Mouse (Mus musculus) bone marrow, adult 2 months (tissue): ENCODE data around the gene Klhl21. TPM values are rescaled to one million over a fixed set of nuclear protein-coding genes. Genes with fewer than 3 reads are reported as not detected.
"Not testable (repeated sequence)": the region's sequence is repeated elsewhere in the genome, so short reads cannot be mapped to it uniquely, and the experiment has no call there.

Source experiments
- H3K27ac ChIP-seq: fragments of 200-500 bp; 2 replicates; pipeline ENCODE4 v1.5.1; 2012; ENCODE audit warnings: low read depth, mild to moderate bottlenecking, control low read depth, inconsistent platforms, low read length; ENCODE audit not compliant: control insufficient read depth, poor library complexity, insufficient read depth
- H3K4me1 ChIP-seq: fragments of 200-500 bp; 2 replicates; pipeline ENCODE4 v1.6.1; 2011; ENCODE audit warnings: low read length; ENCODE audit not compliant: control insufficient read depth, insufficient read depth
- H3K4me3 ChIP-seq: fragments of 200-500 bp; replicated peaks from 2 replicates; pipeline ENCODE3; 2011; ENCODE audit warnings: mild to moderate bottlenecking, low read depth, low read length, control low read depth; ENCODE audit not compliant: control insufficient read depth
- CTCF ChIP-seq: fragments of 200-500 bp; IDR thresholded peaks from 2 replicates; pipeline ENCODE4 v1.5.1; 2011; ENCODE audit warnings: low read length, control low read depth; ENCODE audit not compliant: control insufficient read depth, insufficient read depth
- POLR2A ChIP-seq: fragments of 200-500 bp; IDR thresholded peaks from 2 replicates; pipeline ENCODE4 v1.6.1; 2011; ENCODE audit warnings: low read depth, mild to moderate bottlenecking, control low read depth, low read length, borderline replicate concordance; ENCODE audit not compliant: control insufficient read depth
- WGBS: fragments of 180-500 bp; shearing (Covaris S2); methylation state at CpG from one replicate; pipeline ENCODE4 v1.1.7; 2018; 5-methylcytosine and 5-hydroxymethylcytosine counted together
- polyA plus RNA-seq: library from polyadenylated mRNA; stranded (reverse); fragments of >200 nt; gene quantifications from 2 replicates; pipeline ENCODE4 v1.2.4, GENCODE M21; 2011; ENCODE audit warnings: low replicate concordance; ENCODE audit not compliant: missing spikeins, insufficient read depth, insufficient read length

The Klhl21 gene
- polyA plus RNA-seq, 1 experiment = 3.5 TPM

GRCm38 (mm10) chr4:152022506-152022905, 13.9 kb downstream of the Klhl21 start:
- Histone ChIP-seq H3K27ac (no peak overlapping the region), H3K4me3 (no peak overlapping the region), H3K4me1 (peaks cover 2% of the 10 kb centered on the region)
- 85% methylated on average over 8 of the region's 8 CpGs for WGBS
- TF ChIP-seq CTCF = no peak
- no peak for TF ChIP-seq POLR2A

- Histone ChIP-seq H3K4me1 (peaks cover 2% of the 10 kb centered on the region), H3K4me3 (no peak overlapping the region), H3K27ac (no peak overlapping the region)
- TF ChIP-seq CTCF (no peak), POLR2A (no peak)
- WGBS = 86% methylated on average over 11 of the region's 11 CpGs
These were observed 15.9 kb downstream of the Klhl21 start for GRCm38 (mm10) chr4:152024525-152024924.

- peaks cover 2% of the 10 kb centered on the region for H3K4me1 ChIP-seq
- peak overlapping the region; percentile 69 for H3K27ac ChIP-seq
- 5% methylated on average over 41 of the region's 41 CpGs for WGBS
- peak overlapping the region; percentile 79 for H3K4me3 ChIP-seq
- TF ChIP-seq POLR2A (no peak), CTCF (no peak)
These were observed 18.3 kb downstream of the Klhl21 start for GRCm38 (mm10) chr4:152026751-152027508.

- Histone ChIP-seq H3K27ac (peak within 1 kb of the TSS; percentile 69), H3K4me1 (peaks cover 2% of the 10 kb centered on the region), H3K4me3 (peak within 1 kb of the TSS; percentile 79)
- under 1% methylated on average over 34 of the region's 35 CpGs for WGBS
- TF ChIP-seq POLR2A (peak; percentile 75; the same call in 1 of the 2 replicates), CTCF (0 out of 2 replicates have a peak, but pooled peaks have one; percentile 2)
These were observed 18.9 kb downstream of the Klhl21 start, which contains the start of gene Zbtb48 for GRCm38 (mm10) chr4:152027524-152027923. Gene Zbtb48 (minus strand): TSS chr4:152027671.

- Histone ChIP-seq H3K4me1 (peaks cover 2% of the 10 kb centered on the region), H3K4me3 (no peak overlapping the region), H3K27ac (no peak overlapping the region)
- TF ChIP-seq CTCF = no peak
- TF ChIP-seq POLR2A = no peak
- 85% methylated on average over 15 of the region's 15 CpGs for WGBS
These were observed 19.9 kb downstream of the Klhl21 start for GRCm38 (mm10) chr4:152028456-152028855.

GRCm38 (mm10) chr4:152029087-152029486, 20.5 kb downstream of the Klhl21 start:
- Histone ChIP-seq H3K4me3 (no peak overlapping the region), H3K27ac (no peak overlapping the region), H3K4me1 (peaks cover 2% of the 10 kb centered on the region)
- 41% methylated on average over 5 of the region's 5 CpGs for WGBS
- TF ChIP-seq CTCF (peak; percentile 1; the same call in 1 of the 2 replicates), POLR2A (no peak)

GRCm38 (mm10) chr4:152029997-152030396, 21.4 kb downstream of the Klhl21 start:
- Histone ChIP-seq H3K4me3 (no peak overlapping the region), H3K27ac (no peak overlapping the region), H3K4me1 (peaks cover 2% of the 10 kb centered on the region)
- 68% methylated on average over 4 of the region's 4 CpGs for WGBS
- TF ChIP-seq CTCF = no peak
- no peak for TF ChIP-seq POLR2A

- no peaks in the 10 kb centered on the region; the same call in 1 of the 2 replicates for H3K4me1 ChIP-seq
- no peak for TF ChIP-seq POLR2A
- H3K27ac ChIP-seq = no peak overlapping the region
- WGBS = 90% methylated on average over 13 of the region's 13 CpGs
- H3K4me3 ChIP-seq = no peak overlapping the region
These were observed 24.3 kb downstream of the Klhl21 start for GRCm38 (mm10) chr4:152032922-152033321.

- H3K27ac ChIP-seq, H3K4me3 ChIP-seq, H3K4me1 ChIP-seq: not testable (repeated sequence)
- WGBS = 82% methylated on average over 6 of the region's 6 CpGs
These were observed 27.9 kb downstream of the Klhl21 start for GRCm38 (mm10) chr4:152036464-152036863.
